Mouse (Mus musculus) activated CD4-positive, CD25-positive, alpha-beta regulatory T cell, adult 4 months (primary cell): Measurements from ENCODE around the gene Psma6. TPM values are rescaled to one million over a fixed set of nuclear protein-coding genes. Genes with fewer than 3 reads are reported as not detected.

ENCODE experiments used
- ATAC-seq: one replicate; pipeline ENCODE4 v1.8.0; 2017
- polyA plus RNA-seq, 2 experiments: library from polyadenylated mRNA; unstranded; fragments of 100-300 nt; shearing (Covaris generic); gene quantifications; one replicate each; pipeline ENCODE4 v1.2.1; 2017

Psma6 gene
- polyA plus RNA-seq, 2 experiments from 2014 or later, result 282 to 307 TPM

- ATAC-seq, result peak; percentile 44
Observed at GRCm38 (mm10) chr12:55465401-55465983, 81.5 kb downstream of the Psma6 start.

GRCm38 (mm10) chr12:55466088-55466701 lies 82.2 kb downstream of the Psma6 start:
- peak; percentile 44 for ATAC-seq

- no peak for ATAC-seq
Observed at GRCm38 (mm10) chr12:55466816-55467215, 82.8 kb downstream of the Psma6 start.

- no peak for ATAC-seq
Observed at GRCm38 (mm10) chr12:55467331-55468180, 83.5 kb downstream of the Psma6 start.

Other genes starting within 250 kb of the Psma6 start
- 10 to 100 TPM; 38.3 to 44.8 TPM for gene Srp54b, start 229.1 kb upstream of the Psma6 start, polyA plus RNA-seq
- gene 1700047I17Rik2, start 184.6 kb upstream of the Psma6 start, polyA plus RNA-seq, result not detected
- gene Srp54c, start 154.1 kb upstream of the Psma6 start, polyA plus RNA-seq, result 10 to 100 TPM; 55.6 to 55.7 TPM
- gene 1110008L16Rik, start 84.6 kb upstream of the Psma6 start, polyA plus RNA-seq, result 1 to 10 TPM; 8.7 to 9.3 TPM
- gene Ppp2r3c, start 81.2 kb upstream of the Psma6 start, polyA plus RNA-seq, result 10 to 100 TPM; 22.6 to 26.8 TPM
- gene Nfkbia, start 108.4 kb downstream of the Psma6 start, polyA plus RNA-seq, result 100 to 1,000 TPM; 513 to 551 TPM
- under 1 TPM in 1 of 2 experiments, not detected in 1; 0.20 TPM for gene Aldoart2, start 181.0 kb downstream of the Psma6 start, polyA plus RNA-seq
- under 1 TPM in 1 of 2 experiments, not detected in 1; 0.12 TPM for gene Insm2, start 215.2 kb downstream of the Psma6 start, polyA plus RNA-seq